Mouse (Mus musculus): ENCODE results near the gene Tigd4. TPM values are rescaled to one million over a fixed set of nuclear protein-coding genes. Genes with fewer than 3 reads are reported as not detected.

Gene Tigd4
- polyA plus RNA-seq, 1 experiment from 2014 or later: 0.04 TPM

DNA sequence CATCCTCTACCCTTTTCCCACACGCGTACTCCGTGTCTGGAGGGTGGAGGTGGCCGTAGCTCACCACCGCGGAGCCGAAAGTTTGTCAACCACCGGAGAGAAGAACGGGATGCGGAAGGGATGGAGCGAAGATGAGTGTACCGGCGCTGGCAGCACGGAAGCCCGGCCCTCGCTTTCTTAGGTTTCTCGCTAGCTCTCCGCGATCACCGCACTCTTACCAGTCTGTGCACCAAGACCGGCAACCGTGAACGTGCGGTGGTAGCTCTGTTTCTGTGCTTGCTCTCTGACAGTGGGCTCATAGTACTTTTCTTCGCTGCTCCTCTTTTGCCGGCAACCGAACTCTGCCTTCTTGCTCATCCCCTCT lies 10.5 kb upstream of the Tigd4 start:
- under 1% methylated on average over 27 of the region's 27 CpGs for WGBS (ENCODE audit: insufficient replicate concordance)

DNA sequence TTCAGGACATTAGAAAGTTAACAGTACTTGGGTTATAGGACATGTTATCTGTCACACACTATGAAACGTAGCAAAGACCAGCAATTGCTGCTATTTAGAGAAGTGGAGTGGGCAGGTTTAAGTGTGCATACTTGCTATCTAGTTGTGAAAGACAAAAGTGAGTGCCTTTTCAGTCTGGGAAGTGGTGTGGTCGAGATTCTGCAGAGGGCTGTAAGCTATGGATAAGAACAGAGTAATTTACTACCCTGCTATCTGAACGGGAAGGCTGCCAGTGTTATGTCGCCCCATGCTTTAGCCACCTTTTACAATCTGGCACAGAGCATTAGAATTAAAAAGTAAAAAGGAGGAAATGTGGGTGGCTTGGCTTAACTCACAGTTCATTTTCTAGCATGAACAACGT lies 6.6 kb upstream of the Tigd4 start:
- Histone ChIP-seq H3K36me3 (no peaks in the 10 kb centered on the region), H3K4me3 (no peak overlapping the region), H3K9ac (no peak overlapping the region), H3K27ac (no peak overlapping the region), H3K4me1 (peaks cover 17% of the 10 kb centered on the region), H3K4me2 (no peak overlapping the region), H3K27me3 (replicated peaks) (peaks cover 10% of the 10 kb centered on the region), H3K9me3 (replicated peaks) (no peaks in the 10 kb centered on the region)
- WGBS (ENCODE audit: insufficient replicate concordance): 16% methylated on average over 5 of the region's 5 CpGs
- ATAC-seq: no peak

More for the DNA sequence above, 10.5 kb upstream of the Tigd4 start:
- peak overlapping the region; percentile 83 for H3K4me3 ChIP-seq
- H3K4me2 ChIP-seq: peak overlapping the region; percentile 84
- peaks cover 33% of the 10 kb centered on the region for H3K4me1 ChIP-seq
- no peaks in the 10 kb centered on the region for H3K9me3 ChIP-seq (replicated peaks)
- no peaks in the 10 kb centered on the region for H3K36me3 ChIP-seq
- ATAC-seq: no peak
- peak overlapping the region; percentile 80; the same call in 1 of the 2 replicates for H3K27ac ChIP-seq
- H3K27me3 ChIP-seq (replicated peaks): peaks cover 3% of the 10 kb centered on the region; the same call in 1 of the 2 replicates
- peak overlapping the region; percentile 78 for H3K9ac ChIP-seq

DNA sequence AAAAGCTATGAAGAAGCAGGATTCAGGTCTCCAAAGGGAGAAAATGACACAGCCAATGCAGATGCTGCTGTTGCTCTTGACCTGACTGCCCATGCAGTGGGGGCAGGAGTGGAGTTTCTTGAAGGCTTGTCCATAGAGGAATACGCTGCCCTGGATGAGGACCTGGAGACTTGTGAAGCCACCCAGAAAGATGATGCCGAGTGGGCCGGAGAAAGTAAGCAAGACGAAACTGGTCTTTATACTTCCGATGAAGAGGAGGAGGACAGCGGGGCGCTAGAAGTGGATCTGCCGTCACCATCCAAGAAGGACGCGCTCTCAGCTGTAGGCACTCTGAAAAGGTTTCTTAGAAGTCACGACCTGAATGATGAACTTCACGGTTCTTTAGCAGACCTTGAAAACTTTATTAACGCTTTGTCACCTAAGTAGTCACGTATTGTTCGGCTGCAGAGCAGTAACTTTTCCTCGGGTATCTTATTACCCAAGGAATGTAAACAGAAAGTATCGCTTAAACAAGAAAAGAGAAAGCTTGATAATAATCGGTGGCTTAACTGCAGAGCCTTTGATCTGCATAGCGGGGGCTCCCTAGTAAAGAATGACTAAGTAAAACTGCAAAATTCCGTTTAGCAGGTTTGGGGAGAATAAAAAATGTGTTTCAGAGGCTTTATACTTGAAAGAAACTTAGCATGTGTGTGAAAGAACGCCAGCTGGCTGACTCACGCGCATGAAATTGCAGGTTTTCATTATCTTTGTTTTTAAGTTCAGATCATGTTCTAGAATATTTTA lies 1.7 kb downstream of the Tigd4 start:
- Histone ChIP-seq H3K36me3 (no peaks in the 10 kb centered on the region), H3K27me3 (replicated peaks) (peaks cover 51% of the 10 kb centered on the region), H3K4me2 (peak overlapping the region; percentile 65), H3K9ac (no peak overlapping the region), H3K4me3 (peak overlapping the region; percentile 49), H3K27ac (no peak overlapping the region), H3K9me3 (replicated peaks) (no peaks in the 10 kb centered on the region), H3K4me1 (peaks cover 8% of the 10 kb centered on the region)
- no peak for ATAC-seq
- 5% methylated on average over 23 of the region's 23 CpGs for WGBS (ENCODE audit: insufficient replicate concordance)

DNA sequence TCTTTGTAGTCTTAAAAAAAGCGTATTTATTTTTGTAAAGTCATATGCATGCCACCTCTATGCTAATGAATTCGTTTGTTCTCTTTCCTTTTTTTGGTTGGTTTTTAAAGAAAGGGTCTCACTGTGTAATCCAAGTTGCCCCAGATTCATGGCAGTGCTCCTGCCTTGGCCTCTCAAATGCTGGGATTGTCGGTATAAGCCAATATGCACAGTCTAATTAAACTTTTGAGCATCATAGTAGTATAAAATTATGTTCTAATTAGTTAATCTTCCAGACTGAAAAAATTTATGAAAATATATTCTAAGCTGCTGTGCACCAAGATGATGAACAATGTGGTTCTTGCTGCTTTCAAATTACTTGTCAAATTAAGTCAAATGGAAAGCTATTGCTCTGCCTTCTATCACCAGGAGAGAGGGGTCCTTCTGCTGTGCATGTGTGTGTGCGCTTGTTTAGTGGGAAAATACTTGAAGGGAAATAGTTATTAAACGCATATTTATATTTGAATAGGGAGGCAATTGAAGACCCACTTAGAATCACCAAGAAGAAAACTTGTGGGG lies 2.4 kb downstream of the Tigd4 start:
- H3K27me3 ChIP-seq (replicated peaks): peaks cover 51% of the 10 kb centered on the region
- H3K4me3 ChIP-seq: peak overlapping the region; percentile 49; the same call in 1 of the 2 replicates
- H3K9ac ChIP-seq: no peak overlapping the region
- WGBS (ENCODE audit: insufficient replicate concordance): 30% methylated on average over 5 of the region's 5 CpGs
- no peak for ATAC-seq
- H3K27ac ChIP-seq: no peak overlapping the region
- no peaks in the 10 kb centered on the region for H3K36me3 ChIP-seq
- H3K4me2 ChIP-seq: peak overlapping the region; percentile 65
- H3K4me1 ChIP-seq: peaks cover 14% of the 10 kb centered on the region
- no peaks in the 10 kb centered on the region for H3K9me3 ChIP-seq (replicated peaks)

DNA sequence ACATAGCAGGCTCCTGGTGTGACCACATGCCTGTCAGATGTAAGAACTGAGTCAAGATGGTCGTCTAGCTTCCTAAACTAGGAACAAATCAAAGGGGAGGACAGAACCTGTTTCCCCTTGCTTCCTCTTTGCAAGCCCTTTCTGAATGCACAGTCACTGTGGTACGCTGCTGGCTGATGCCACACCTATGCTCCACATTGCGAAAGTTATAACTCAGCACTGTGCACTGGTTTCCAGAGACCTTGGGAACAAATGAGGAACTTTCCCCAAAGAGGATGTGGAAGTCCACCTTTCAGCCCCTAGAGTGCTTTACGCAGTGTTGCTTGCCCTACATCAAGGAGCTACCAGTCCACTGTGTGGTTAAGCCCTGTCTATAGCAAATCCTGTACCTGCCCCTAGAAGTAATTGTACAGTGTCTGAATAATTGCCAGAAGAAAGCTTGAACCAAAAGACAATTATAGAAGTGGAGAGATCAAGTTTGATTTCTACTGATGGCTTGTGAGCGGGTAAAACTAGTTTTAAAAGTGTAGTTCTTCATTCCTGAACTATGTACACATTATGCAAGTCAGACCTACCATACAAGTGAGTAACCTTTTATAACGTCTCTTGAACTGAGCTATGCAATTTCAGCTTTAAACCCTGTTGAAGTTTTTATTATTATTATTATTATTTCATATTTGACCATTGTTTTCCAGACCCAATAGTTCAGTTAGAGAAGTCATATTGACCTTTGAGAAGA lies 4.8 kb downstream of the Tigd4 start:
- no peak for ATAC-seq
- Histone ChIP-seq H3K9ac (no peak overlapping the region), H3K4me3 (no peak overlapping the region), H3K4me2 (no peak overlapping the region), H3K27ac (no peak overlapping the region), H3K4me1 (peaks cover 25% of the 10 kb centered on the region), H3K27me3 (replicated peaks) (peaks cover 36% of the 10 kb centered on the region), H3K36me3 (no peaks in the 10 kb centered on the region), H3K9me3 (replicated peaks) (no peaks in the 10 kb centered on the region)
- WGBS (ENCODE audit: insufficient replicate concordance): 43% methylated on average over 6 of the region's 6 CpGs

DNA sequence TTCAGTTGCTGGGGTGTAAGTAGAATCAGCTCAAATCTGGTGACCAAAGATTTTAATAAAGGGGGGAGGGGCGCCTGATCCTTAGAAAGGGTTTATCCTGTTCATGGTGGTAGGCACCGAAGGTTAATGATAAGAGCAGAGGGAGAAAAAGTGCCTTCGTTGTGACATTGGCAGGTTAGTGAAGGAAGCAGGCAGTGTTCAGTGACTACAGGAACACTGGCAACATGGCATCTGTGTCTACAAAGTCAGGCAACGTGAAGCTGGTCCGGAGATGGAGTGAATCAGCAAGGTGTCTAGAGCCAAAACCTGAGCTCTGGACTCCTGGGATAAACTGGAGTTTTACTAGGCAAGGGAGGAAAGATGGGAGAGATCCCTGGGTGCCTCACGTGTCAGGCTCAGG lies 5.4 kb downstream of the Tigd4 start:
- Histone ChIP-seq H3K4me3 (no peak overlapping the region), H3K9me3 (replicated peaks) (no peaks in the 10 kb centered on the region), H3K27ac (no peak overlapping the region), H3K9ac (no peak overlapping the region), H3K4me2 (no peak overlapping the region), H3K27me3 (replicated peaks) (peaks cover 30% of the 10 kb centered on the region), H3K4me1 (peaks cover 30% of the 10 kb centered on the region), H3K36me3 (no peaks in the 10 kb centered on the region)
- WGBS (ENCODE audit: insufficient replicate concordance): 56% methylated on average over 6 of the region's 6 CpGs
- no peak for ATAC-seq

DNA sequence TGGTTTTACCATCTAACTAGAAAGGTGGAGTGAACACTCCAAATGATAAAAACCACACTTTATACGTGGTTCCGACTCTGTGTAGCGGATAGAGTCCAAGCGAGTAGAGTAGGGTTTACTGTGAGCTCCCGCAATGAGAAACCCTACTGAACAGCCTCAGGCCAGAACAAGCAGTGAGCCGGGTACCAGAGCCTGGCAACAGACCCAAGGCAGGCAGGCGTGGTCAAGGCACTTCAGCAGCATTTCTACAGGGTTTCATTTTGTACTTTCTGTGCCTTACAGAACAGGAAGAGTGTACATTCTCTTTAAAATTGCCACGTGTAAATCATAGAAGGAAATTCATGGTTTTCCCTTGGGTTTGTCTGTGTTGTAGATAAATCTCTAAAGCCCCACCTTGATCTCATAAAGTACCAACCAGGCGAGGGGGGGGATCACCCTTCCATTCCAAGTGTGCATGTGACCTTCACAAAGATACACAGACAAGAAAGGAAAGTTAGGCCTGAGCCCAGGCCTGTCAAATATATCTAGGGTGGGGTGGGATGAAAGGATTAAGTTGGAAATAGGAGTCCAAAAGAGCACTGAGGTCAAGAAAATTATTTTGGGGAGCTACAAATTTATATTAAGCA lies 8.6 kb downstream of the Tigd4 start:
- Histone ChIP-seq H3K4me1 (peaks cover 22% of the 10 kb centered on the region), H3K27me3 (replicated peaks) (0 out of 2 replicates have a peak, but pooled peaks cover 6% of the 10 kb centered on the region), H3K27ac (no peak overlapping the region), H3K4me3 (no peak overlapping the region), H3K36me3 (no peaks in the 10 kb centered on the region), H3K4me2 (no peak overlapping the region), H3K9ac (no peak overlapping the region), H3K9me3 (replicated peaks) (no peaks in the 10 kb centered on the region)
- WGBS (ENCODE audit: insufficient replicate concordance): 63% methylated on average over 9 of the region's 9 CpGs
- no peak for ATAC-seq

DNA sequence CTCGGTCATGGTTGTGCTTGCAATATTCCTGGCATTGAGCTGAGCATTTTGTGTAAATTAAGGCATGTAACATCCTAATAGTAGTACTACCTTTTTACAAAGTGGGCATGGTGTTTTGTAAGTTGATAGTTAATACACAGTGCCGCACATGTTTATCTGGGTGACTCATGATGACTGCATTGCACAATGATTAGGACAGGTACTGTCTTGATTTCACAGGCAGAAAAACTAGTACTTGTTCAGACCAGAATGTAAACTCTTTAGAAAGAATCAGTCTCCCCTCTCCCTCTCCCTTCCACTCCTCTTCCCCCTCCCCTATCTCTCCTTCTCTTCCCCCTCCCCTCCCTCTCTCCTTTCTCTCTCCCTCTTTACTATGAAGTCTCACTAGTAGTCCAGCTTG lies 9.4 kb downstream of the Tigd4 start:
- 73% methylated on average over 2 of the region's 2 CpGs for WGBS (ENCODE audit: insufficient replicate concordance)
- no peak for ATAC-seq
- no peak overlapping the region for H3K27ac ChIP-seq

DNA sequence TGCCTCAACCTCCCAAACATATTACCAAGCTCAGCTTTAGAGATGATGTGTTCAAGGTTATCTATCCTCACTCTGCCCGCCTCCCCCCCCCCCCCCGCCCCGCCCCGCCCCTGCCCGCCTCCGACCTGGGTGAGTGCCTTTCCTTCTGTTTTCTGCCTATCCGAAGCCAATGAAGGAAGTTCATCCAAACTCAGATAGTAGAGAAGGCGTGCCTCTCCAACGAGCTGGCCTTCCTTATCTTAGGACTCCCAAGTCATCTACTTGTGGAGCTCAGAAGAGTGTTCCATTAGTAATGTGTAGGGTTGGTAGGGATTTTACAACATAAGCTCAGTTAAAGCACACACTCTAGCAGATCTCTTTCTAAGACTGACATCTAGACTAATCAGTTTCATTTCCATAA lies 9.8 kb downstream of the Tigd4 start:
- peaks cover 22% of the 10 kb centered on the region for H3K4me1 ChIP-seq
- peak overlapping the region; percentile 27 for H3K4me2 ChIP-seq
- H3K36me3 ChIP-seq: no peaks in the 10 kb centered on the region
- no peak overlapping the region for H3K4me3 ChIP-seq
- no peaks in the 10 kb centered on the region for H3K9me3 ChIP-seq (replicated peaks)
- no peak overlapping the region for H3K9ac ChIP-seq
- WGBS (ENCODE audit: insufficient replicate concordance): 14% methylated on average over 6 of the region's 9 CpGs
- no peak overlapping the region for H3K27ac ChIP-seq
- no peaks in the 10 kb centered on the region for H3K27me3 ChIP-seq (replicated peaks)
- peak; percentile 42; the same call in 1 of the 2 replicates for ATAC-seq

More for the DNA sequence above, 9.4 kb downstream of the Tigd4 start:
- no peaks in the 10 kb centered on the region for H3K36me3 ChIP-seq
- peaks cover 22% of the 10 kb centered on the region for H3K4me1 ChIP-seq
- no peaks in the 10 kb centered on the region for H3K27me3 ChIP-seq (replicated peaks)
- H3K9me3 ChIP-seq (replicated peaks): no peaks in the 10 kb centered on the region
- no peak overlapping the region for H3K9ac ChIP-seq
- H3K4me2 ChIP-seq: peak overlapping the region; percentile 27; the same call in 1 of the 2 replicates
- no peak overlapping the region for H3K4me3 ChIP-seq

DNA sequence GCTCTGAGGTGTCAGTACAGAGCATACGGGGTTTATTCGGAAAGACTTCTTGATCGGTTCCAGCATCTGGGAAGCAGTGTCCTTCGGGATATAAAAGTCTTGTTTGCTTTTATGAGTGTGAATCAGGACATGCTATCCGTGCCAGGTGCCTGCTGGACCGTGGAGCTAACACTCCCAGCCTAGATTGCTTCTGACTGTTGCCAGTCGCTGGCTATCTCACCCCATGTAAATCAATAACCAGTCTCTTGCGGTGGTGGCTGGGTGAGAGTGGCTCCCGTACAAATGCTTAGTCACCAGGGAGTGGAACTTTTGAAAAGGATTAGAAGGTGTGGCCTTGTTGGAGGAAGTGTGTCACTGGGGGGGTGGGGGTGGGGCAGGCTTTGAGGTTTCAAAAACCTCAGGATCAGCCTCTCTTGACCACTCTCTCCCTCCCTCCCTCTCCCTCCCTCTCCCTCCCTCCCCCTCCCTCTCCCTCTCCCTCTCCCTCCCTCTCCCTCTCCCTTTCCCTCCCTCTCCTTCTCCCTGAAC lies 16.9 kb downstream of the Tigd4 start:
- Histone ChIP-seq H3K4me2 (no peak overlapping the region), H3K27me3 (replicated peaks) (peaks cover 4% of the 10 kb centered on the region; the same call in 1 of the 2 replicates), H3K9me3 (replicated peaks) (no peaks in the 10 kb centered on the region), H3K9ac (no peak overlapping the region), H3K27ac (no peak overlapping the region), H3K4me3 (no peak overlapping the region), H3K36me3 (no peaks in the 10 kb centered on the region), H3K4me1 (no peaks in the 10 kb centered on the region)
- 68% methylated on average over 9 of the region's 9 CpGs for WGBS (ENCODE audit: insufficient replicate concordance)
- ATAC-seq: no peak

DNA sequence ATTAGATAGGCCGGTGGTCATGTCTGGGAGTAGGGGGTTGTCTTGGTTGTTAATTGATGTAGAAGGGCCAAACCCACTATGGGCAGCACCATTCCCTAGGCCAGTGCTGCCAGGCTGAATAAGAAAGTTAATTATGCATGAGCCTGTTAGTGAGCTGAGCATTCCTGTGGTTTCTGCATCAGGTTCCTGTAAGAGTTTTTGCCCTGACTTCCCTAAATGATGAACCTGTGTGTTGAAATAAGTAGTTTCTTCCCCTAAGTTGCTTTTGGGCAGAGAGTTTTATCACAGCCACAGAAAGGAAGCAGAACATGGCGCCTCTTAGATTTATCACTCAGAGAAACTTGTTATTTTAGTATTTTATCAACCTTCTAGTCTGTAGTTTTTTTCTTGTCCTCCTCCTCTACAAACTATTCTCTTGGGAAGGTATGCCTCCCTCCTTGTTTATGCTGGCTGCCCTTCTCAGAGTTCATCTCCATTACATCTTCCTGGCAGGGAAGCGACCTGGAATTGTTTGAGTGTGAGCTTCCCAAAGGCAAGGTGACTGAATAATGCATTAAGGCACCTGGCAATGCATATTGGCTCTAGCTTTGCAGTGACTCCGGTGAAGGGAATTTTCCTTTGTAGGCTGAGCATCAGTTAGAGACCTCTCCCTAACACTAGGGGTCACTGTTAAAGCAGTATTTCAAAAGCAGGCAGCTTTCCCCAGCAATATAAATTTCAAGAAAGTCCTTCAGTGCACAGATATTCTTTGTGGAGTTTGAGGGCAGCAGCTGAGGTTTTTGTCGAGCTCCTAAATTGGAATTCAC lies 21.9 kb downstream of the Tigd4 start:
- H3K27me3 ChIP-seq (replicated peaks): peaks cover 4% of the 10 kb centered on the region; the same call in 1 of the 2 replicates
- no peaks in the 10 kb centered on the region; the same call in 1 of the 2 replicates for H3K9me3 ChIP-seq (replicated peaks)
- H3K27ac ChIP-seq: no peak overlapping the region
- WGBS (ENCODE audit: insufficient replicate concordance): 19% methylated on average over 5 of the region's 5 CpGs
- ATAC-seq: no peak
- no peak overlapping the region for H3K9ac ChIP-seq
- no peak overlapping the region for H3K4me2 ChIP-seq
- no peaks in the 10 kb centered on the region for H3K4me1 ChIP-seq
- no peak overlapping the region for H3K4me3 ChIP-seq
- H3K36me3 ChIP-seq: no peaks in the 10 kb centered on the region
